Mouse (Mus musculus) ES-Bruce4 (cell line): ENCODE data around the gene Wdhd1. TPM values are rescaled to one million over a fixed set of nuclear protein-coding genes. Genes with fewer than 3 reads are reported as not detected.

Source experiments
- H3K27ac ChIP-seq: 2 replicates; pipeline ENCODE4 v1.5.1; 2012; ENCODE audit warnings: low read length, inconsistent platforms; ENCODE audit not compliant: insufficient read depth
- H3K27me3 ChIP-seq: 2 replicates; pipeline ENCODE4 v1.6.1; 2012; ENCODE audit warnings: mild to moderate bottlenecking, low read length, inconsistent platforms; ENCODE audit not compliant: control insufficient read depth, poor library complexity, insufficient read depth, severe bottlenecking
- H3K36me3 ChIP-seq: 2 replicates; pipeline ENCODE4 v1.6.1; 2012; ENCODE audit warnings: inconsistent platforms, mild to moderate bottlenecking, low read length, moderate library complexity; ENCODE audit not compliant: control insufficient read depth, poor library complexity, insufficient read depth, severe bottlenecking
- H3K4me1 ChIP-seq: one replicate; pipeline ENCODE4 v1.8.1; 2011; ENCODE audit warnings: low read length; ENCODE audit not compliant: control insufficient read depth, insufficient read depth
- H3K4me3 ChIP-seq: 2 replicates; pipeline ENCODE4 v1.5.1; 2011; ENCODE audit warnings: low read depth, mild to moderate bottlenecking, low read length
- H3K9ac ChIP-seq: 2 replicates; pipeline ENCODE4 v1.6.1; 2012; ENCODE audit warnings: low read depth, mild to moderate bottlenecking, inconsistent platforms; ENCODE audit not compliant: poor library complexity, severe bottlenecking
- H3K9me3 ChIP-seq: replicated peaks from 2 replicates; pipeline ENCODE4 v1.6.1; 2012; ENCODE audit warnings: mild to moderate bottlenecking, low read length, inconsistent platforms; ENCODE audit not compliant: control insufficient read depth, poor library complexity, insufficient read depth, severe bottlenecking
- CTCF ChIP-seq: IDR thresholded peaks from one replicate; pipeline ENCODE4 v1.8.1; 2011; ENCODE audit warnings: low read depth, low read length
- EP300 ChIP-seq: IDR thresholded peaks from 2 replicates; pipeline ENCODE4 v1.6.1; 2011; ENCODE audit warnings: low read depth, low read length; ENCODE audit not compliant: insufficient read depth
- POLR2A ChIP-seq: IDR thresholded peaks from one replicate; pipeline ENCODE4 v1.8.1; 2011; ENCODE audit warnings: low read length; ENCODE audit not compliant: insufficient read depth
- polyA plus RNA-seq: library from polyadenylated mRNA; stranded (reverse); fragments of >200 nt; gene quantifications from 2 replicates; pipeline ENCODE4 v1.2.4, GENCODE M21; 2011; ENCODE audit warnings: low read depth; ENCODE audit not compliant: missing spikeins, insufficient read depth, insufficient read length

The Wdhd1 gene
- polyA plus RNA-seq, 1 experiment: 55.4 TPM

GRCm38 (mm10) chr14:47234526-47235250, 42.0 kb downstream of the Wdhd1 start:
- Histone ChIP-seq H3K36me3 (no peaks in the 10 kb centered on the region), H3K9ac (no peak overlapping the region), H3K4me1 (no peaks in the 10 kb centered on the region), H3K9me3 (peaks cover 5% of the 10 kb centered on the region; the same call in 1 of the 2 replicates), H3K4me3 (no peak overlapping the region), H3K27me3 (no peaks in the 10 kb centered on the region), H3K27ac (no peak overlapping the region)
- TF ChIP-seq CTCF (no peak), POLR2A (no peak), EP300 (no peak)

GRCm38 (mm10) chr14:47234032-47234431, 42.6 kb downstream of the Wdhd1 start:
- TF ChIP-seq POLR2A: no peak
- TF ChIP-seq CTCF: no peak
- TF ChIP-seq EP300: no peak
- no peaks in the 10 kb centered on the region for H3K4me1 ChIP-seq
- no peak overlapping the region for H3K9ac ChIP-seq
- H3K9me3 ChIP-seq: peaks cover 5% of the 10 kb centered on the region; the same call in 1 of the 2 replicates
- H3K4me3 ChIP-seq: no peak overlapping the region
- H3K36me3 ChIP-seq: no peaks in the 10 kb centered on the region
- H3K27me3 ChIP-seq: no peaks in the 10 kb centered on the region
- no peak overlapping the region for H3K27ac ChIP-seq

GRCm38 (mm10) chr14:47233602-47234001, 43.1 kb downstream of the Wdhd1 start:
- H3K9ac ChIP-seq: no peak overlapping the region
- no peaks in the 10 kb centered on the region for H3K27me3 ChIP-seq
- H3K27ac ChIP-seq: no peak overlapping the region
- H3K9me3 ChIP-seq: peaks cover 5% of the 10 kb centered on the region; the same call in 1 of the 2 replicates
- no peaks in the 10 kb centered on the region for H3K36me3 ChIP-seq
- no peak overlapping the region for H3K4me3 ChIP-seq
- no peak for TF ChIP-seq POLR2A
- no peak for TF ChIP-seq CTCF
- no peak for TF ChIP-seq EP300
- no peaks in the 10 kb centered on the region for H3K4me1 ChIP-seq

- H3K36me3 ChIP-seq: no peaks in the 10 kb centered on the region
- H3K27ac ChIP-seq: no peak overlapping the region
- no peak overlapping the region for H3K4me3 ChIP-seq
- H3K9me3 ChIP-seq: no peaks in the 10 kb centered on the region
- no peak overlapping the region for H3K9ac ChIP-seq
- TF ChIP-seq CTCF (no peak), EP300 (no peak), POLR2A (no peak)
- no peaks in the 10 kb centered on the region for H3K27me3 ChIP-seq
- no peaks in the 10 kb centered on the region for H3K4me1 ChIP-seq
Observed at GRCm38 (mm10) chr14:47229796-47230376, 46.8 kb downstream of the Wdhd1 start.

GRCm38 (mm10) chr14:47225931-47226330, 50.7 kb downstream of the Wdhd1 start:
- Histone ChIP-seq H3K4me1 (no peaks in the 10 kb centered on the region), H3K9me3 (no peaks in the 10 kb centered on the region), H3K27me3 (no peaks in the 10 kb centered on the region), H3K27ac (no peak overlapping the region), H3K36me3 (no peaks in the 10 kb centered on the region), H3K9ac (no peak overlapping the region), H3K4me3 (no peak overlapping the region)
- TF ChIP-seq EP300 (no peak), CTCF (no peak)
